Mouse (Mus musculus) kidney, adult 2 months (tissue): ENCODE measurements around the gene Sectm1b. TPM values are rescaled to one million over a fixed set of nuclear protein-coding genes. Genes with fewer than 3 reads are reported as not detected.
A peak's percentile ranks its signal among the peaks of the same experiment; 100 is the strongest.

ENCODE experiments used
- DNase-seq: peaks from one replicate; pipeline ENCODE4 v3.0.0; 2021
- H3K27ac ChIP-seq: fragments of 200-500 bp; 2 replicates; pipeline ENCODE4 v1.5.1; 2012; ENCODE audit warnings: low read depth, low read length, control low read depth, inconsistent platforms; ENCODE audit not compliant: insufficient read depth
- H3K27me3 ChIP-seq: fragments of 200-500 bp; replicated peaks from 2 replicates; pipeline ENCODE4 v1.6.1; 2012; ENCODE audit warnings: mild to moderate bottlenecking, moderate library complexity, low read length, inconsistent platforms; ENCODE audit not compliant: control insufficient read depth, insufficient read depth
- H3K36me3 ChIP-seq: fragments of 200-500 bp; 2 replicates; pipeline ENCODE4 v1.6.1; 2012; ENCODE audit warnings: mild to moderate bottlenecking, moderate library complexity, low read length, inconsistent platforms; ENCODE audit not compliant: control insufficient read depth, insufficient read depth
- H3K4me1 ChIP-seq: fragments of 200-500 bp; 2 replicates; pipeline ENCODE4 v1.6.1; 2011; ENCODE audit warnings: low read length; ENCODE audit not compliant: control insufficient read depth, insufficient read depth
- H3K4me3 ChIP-seq: fragments of 200-500 bp; 2 replicates; pipeline ENCODE4 v1.5.1; 2011; ENCODE audit warnings: mild to moderate bottlenecking, low read depth, low read length, control low read depth; ENCODE audit not compliant: insufficient read depth
- CTCF ChIP-seq: fragments of 200-500 bp; conservative IDR thresholded peaks from 2 replicates; pipeline ENCODE4 v1.5.1; 2011; ENCODE audit warnings: low read depth, mild to moderate bottlenecking, control low read depth, low read length, moderate library complexity, mixed read lengths; ENCODE audit not compliant: insufficient read depth, insufficient read length
- POLR2A ChIP-seq: fragments of 200-500 bp; IDR thresholded peaks from one replicate; pipeline ENCODE4 v1.6.1; 2011; ENCODE audit warnings: low read depth, low read length, control low read depth
- WGBS: fragments of 180-500 bp; shearing (Covaris S2); methylation state at CpG from one replicate; pipeline ENCODE4 v1.1.7; 2018; 5-methylcytosine and 5-hydroxymethylcytosine counted together
- polyA plus RNA-seq: library from polyadenylated mRNA; depleted of rRNA; stranded (reverse); fragments of >200 nt; gene quantifications from 2 replicates; pipeline ENCODE4 v1.2.3, GENCODE M21; 2012

Gene Sectm1b
- polyA plus RNA-seq, 1 experiment, result 75.2 TPM

DNA sequence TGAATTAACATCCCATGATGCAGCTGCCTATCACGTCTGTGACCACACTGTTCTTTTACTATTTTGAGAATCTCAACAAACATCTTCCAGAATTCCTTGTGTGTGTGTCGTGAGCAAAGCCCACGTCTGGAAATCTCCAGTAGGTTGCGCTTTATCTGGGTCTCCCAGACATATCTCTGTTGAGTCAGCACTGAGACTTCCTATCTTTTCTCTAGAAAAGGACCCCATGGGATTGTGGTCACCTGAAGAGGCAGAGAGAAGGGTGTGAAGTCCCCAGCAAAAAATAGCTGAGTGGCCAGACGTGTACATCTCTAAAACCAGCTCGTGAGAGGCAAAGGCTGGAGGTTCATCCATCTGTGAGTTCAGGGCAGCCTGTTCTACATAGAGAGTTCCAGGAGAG lies 39.2 kb downstream of the Sectm1b start:
- TF ChIP-seq POLR2A (no peak), CTCF (no peak)

DNA sequence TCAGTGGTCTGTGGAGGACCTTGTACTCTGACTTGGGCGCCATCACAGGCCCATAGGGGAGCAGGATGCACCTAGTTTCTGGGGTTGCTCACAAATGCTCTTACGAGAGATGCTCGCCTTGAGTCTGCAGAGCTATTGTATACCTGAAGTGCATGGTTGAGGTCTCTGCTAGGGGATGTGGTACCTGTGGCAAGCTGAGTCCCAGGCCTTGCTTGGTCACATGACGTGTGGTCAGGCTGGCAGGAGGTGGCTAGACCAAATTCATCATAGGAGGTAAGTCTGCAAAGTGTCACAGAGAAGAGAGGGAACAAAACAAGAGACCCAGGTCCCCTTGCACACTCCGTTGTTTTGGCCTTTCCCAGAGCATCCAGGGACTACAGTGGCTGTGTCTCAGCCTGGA lies 43.9 kb downstream of the Sectm1b start:
- 90% methylated on average over 5 of the region's 5 CpGs for WGBS
- TF ChIP-seq CTCF (no peak), POLR2A (no peak)

More for the DNA sequence above, 39.2 kb downstream of the Sectm1b start:
- Histone ChIP-seq H3K27me3 (no peaks in the 10 kb centered on the region), H3K27ac (no peak overlapping the region), H3K36me3 (no peaks in the 10 kb centered on the region), H3K4me1 (no peaks in the 10 kb centered on the region), H3K4me3 (no peak overlapping the region)
- DNase-seq, result no peak
- WGBS, result 67% methylated on average over 6 of the region's 6 CpGs

DNA sequence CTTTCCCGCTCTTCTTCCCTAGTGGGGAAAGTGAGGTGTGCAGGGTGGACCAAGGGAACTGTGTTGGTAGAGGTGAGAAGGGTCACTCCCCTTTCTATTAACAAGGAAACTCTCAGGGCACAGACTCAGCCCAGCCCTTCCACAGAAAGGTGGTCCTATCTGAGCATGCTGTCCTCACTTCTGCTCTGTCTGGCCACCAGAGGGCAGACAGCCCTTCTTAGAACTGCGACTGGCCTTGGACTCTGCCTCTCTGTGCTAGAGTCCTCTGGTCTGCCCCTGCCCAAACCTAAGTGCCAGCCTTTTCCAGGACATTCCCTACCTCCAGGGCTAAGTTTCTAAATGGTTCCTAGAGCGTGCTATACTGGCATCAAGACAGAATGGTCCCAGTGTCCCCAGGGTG lies 45.7 kb downstream of the Sectm1b start:
- 35% methylated on average over 3 of the region's 3 CpGs for WGBS
- peak; percentile 86 for DNase-seq

More for the DNA sequence above, 43.9 kb downstream of the Sectm1b start:
- Histone ChIP-seq H3K27ac (no peak overlapping the region), H3K36me3 (no peaks in the 10 kb centered on the region), H3K4me1 (no peaks in the 10 kb centered on the region), H3K4me3 (no peak overlapping the region), H3K27me3 (no peaks in the 10 kb centered on the region)
- no peak for DNase-seq

DNA sequence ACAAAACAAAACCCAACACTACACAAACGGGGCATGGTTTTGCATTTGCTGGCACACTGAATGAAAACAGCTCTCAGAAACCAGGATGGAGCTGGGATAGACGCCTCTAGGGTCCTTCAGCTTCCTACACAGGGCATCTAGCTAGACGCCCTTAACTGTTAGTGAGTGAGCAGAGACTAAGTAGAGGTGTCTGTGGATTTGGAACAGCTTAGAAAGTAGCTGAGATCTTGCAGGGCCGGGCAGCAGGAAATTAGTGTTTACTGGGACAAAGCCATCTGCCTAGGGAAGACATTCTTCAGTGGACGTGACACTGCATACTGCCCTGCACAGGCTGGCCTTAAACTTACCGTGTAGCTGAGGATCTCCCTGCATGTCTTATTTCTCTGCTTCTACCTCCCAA lies 47.9 kb downstream of the Sectm1b start:
- 58% methylated on average over 6 of the region's 6 CpGs for WGBS
- no peaks in the 10 kb centered on the region for H3K27me3 ChIP-seq
- H3K4me3 ChIP-seq, result no peak overlapping the region
- no peaks in the 10 kb centered on the region for H3K36me3 ChIP-seq
- H3K27ac ChIP-seq, result no peak overlapping the region
- H3K4me1 ChIP-seq, result no peaks in the 10 kb centered on the region
- DNase-seq, result no peak
- TF ChIP-seq CTCF, result no peak

More for the DNA sequence above, 45.7 kb downstream of the Sectm1b start:
- no peaks in the 10 kb centered on the region for H3K27me3 ChIP-seq
- TF ChIP-seq CTCF, result peak; percentile 83
- no peak for TF ChIP-seq POLR2A
- H3K27ac ChIP-seq, result no peak overlapping the region
- H3K36me3 ChIP-seq, result no peaks in the 10 kb centered on the region
- no peaks in the 10 kb centered on the region for H3K4me1 ChIP-seq
- H3K4me3 ChIP-seq, result no peak overlapping the region

DNA sequence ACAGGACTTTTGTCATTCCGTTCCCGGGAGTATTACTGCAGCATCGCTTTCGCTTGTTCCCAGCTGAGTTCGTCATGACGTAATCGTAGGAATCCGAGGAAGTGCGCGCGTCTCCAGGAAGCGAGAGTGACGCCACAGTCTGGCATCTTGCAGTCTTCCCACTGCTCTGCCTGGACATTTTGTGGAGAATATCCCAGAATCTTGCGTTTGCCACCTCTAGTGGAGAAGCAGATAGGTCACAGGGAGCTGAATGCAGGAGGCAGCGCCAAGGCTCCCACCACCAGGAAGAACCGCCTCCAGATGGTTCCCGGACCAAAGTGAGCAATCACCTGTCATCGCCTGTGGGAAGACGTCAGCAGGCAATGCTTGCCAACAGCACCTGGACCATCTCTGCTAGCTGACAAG lies 48.5 kb downstream of the Sectm1b start:
- WGBS, result 48% methylated on average over 19 of the region's 19 CpGs
- peak; percentile 32 for DNase-seq
- Histone ChIP-seq H3K27ac (no peak overlapping the region), H3K36me3 (no peaks in the 10 kb centered on the region), H3K27me3 (no peaks in the 10 kb centered on the region), H3K4me3 (peak overlapping the region; percentile 40), H3K4me1 (no peaks in the 10 kb centered on the region)
- TF ChIP-seq CTCF (no peak), POLR2A (no peak)

DNA sequence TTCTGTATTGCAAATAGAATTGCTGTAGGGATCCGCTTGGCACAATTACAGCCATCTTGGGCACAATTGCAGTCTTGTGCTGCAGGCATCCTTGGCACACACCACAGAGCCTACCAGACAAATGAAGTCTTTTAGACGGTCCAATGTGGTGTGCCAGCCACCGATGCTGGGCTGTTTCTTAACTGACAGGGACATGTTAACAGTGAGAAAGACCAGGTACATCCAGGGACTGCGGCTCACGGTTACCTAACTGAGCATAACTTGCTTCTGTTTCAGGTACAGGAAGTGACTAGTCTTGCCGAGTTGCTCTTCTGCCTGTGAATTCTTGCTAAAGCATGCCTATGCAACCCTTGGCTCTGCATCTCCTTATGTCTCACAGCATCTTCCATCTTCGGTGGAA lies 49.7 kb downstream of the Sectm1b start:
- TF ChIP-seq CTCF (no peak), POLR2A (no peak)
- H3K36me3 ChIP-seq, result no peaks in the 10 kb centered on the region
- no peaks in the 10 kb centered on the region for H3K27me3 ChIP-seq
- H3K4me1 ChIP-seq, result no peaks in the 10 kb centered on the region
- DNase-seq, result no peak
- no peak overlapping the region for H3K4me3 ChIP-seq
- WGBS, result 87% methylated on average over 7 of the region's 7 CpGs
- no peak overlapping the region for H3K27ac ChIP-seq

DNA sequence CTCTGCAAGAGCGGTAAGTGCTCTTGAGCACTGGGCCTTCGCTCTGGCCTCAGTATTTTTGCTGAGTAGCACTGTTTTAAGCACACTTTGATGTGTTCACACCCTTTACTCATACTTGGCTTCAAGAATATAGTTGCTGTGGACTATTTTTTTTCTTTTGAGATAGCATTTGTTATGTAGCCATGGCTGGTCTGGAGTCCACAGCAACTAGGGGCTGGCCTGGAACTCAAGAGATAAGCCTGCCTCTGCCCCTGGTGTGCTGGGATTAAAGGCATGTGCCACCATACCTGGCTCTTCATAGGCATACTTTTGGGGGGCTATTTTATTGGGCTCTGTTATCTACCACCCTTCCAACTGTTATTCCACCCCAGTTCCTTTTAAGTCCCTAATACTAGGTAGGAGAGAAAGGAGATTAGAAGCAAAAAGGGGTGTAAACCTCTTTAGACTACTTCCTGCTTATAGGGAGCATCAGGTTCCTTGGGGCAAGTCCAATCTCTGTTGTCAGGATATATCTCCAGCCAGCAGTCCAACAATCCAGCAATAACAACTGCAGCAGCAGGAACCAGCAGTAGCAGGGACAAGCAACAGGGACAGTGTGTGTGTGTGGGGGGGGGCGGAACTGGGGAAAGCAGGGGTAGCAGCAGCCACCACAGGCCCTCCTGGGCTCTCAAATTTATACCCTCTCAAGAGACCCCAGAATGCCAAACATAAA lies 53.2 kb downstream of the Sectm1b start:
- H3K27ac ChIP-seq, result no peak overlapping the region
- H3K4me1 ChIP-seq, result no peaks in the 10 kb centered on the region
- TF ChIP-seq CTCF (no peak), POLR2A (no peak)
- H3K4me3 ChIP-seq, result no peak overlapping the region
- H3K27me3 ChIP-seq, result no peaks in the 10 kb centered on the region
- over 99% methylated on average over 3 of the region's 3 CpGs for WGBS
- no peak for DNase-seq
- no peaks in the 10 kb centered on the region for H3K36me3 ChIP-seq
